Mouse (Mus musculus): ENCODE measurements around the gene Atxn7l1. TPM values are rescaled to one million over a fixed set of nuclear protein-coding genes. Genes with fewer than 3 reads are reported as not detected.

Atxn7l1 gene
- polyA plus RNA-seq, 1 experiment = 90.6 TPM

GRCm38 (mm10) chr12:33125594-33126227, 21.8 kb upstream of the Atxn7l1 start:
- Histone ChIP-seq H3K4me1 (ENCODE audit: control insufficient read depth, insufficient read depth, low read length) (peaks cover 21% of the 10 kb centered on the region), H3K4me3 (ENCODE audit: insufficient read depth, low read length) (no peak overlapping the region), H3K27ac (ENCODE audit: insufficient read depth, low read depth, low read length) (peak overlapping the region; percentile 55)
- TF ChIP-seq POLR2A (IDR thresholded peaks at IDR 0.05; ENCODE audit: borderline replicate concordance, low read depth, low read length) = no peak

GRCm38 (mm10) chr12:33126243-33126642, 21.2 kb upstream of the Atxn7l1 start:
- no peak overlapping the region for H3K4me3 ChIP-seq (ENCODE audit: insufficient read depth, low read length)
- TF ChIP-seq POLR2A (IDR thresholded peaks at IDR 0.05; ENCODE audit: borderline replicate concordance, low read depth, low read length) (no peak), CTCF (IDR thresholded peaks at IDR 0.05; ENCODE audit: low read depth, low read length) (no peak)

GRCm38 (mm10) chr12:33128121-33128520, 19.4 kb upstream of the Atxn7l1 start:
- TF ChIP-seq POLR2A (IDR thresholded peaks at IDR 0.05; ENCODE audit: borderline replicate concordance, low read depth, low read length) = no peak
- no peak for TF ChIP-seq CTCF (IDR thresholded peaks at IDR 0.05; ENCODE audit: low read depth, low read length)
- Histone ChIP-seq H3K4me1 (ENCODE audit: control insufficient read depth, insufficient read depth, low read length) (peaks cover 32% of the 10 kb centered on the region), H3K4me3 (ENCODE audit: insufficient read depth, low read length) (no peak overlapping the region), H3K27ac (ENCODE audit: insufficient read depth, low read depth, low read length) (no peak overlapping the region)

More at GRCm38 (mm10) chr12:33126243-33126642, 21.2 kb upstream of the Atxn7l1 start:
- Histone ChIP-seq H3K4me1 (ENCODE audit: control insufficient read depth, insufficient read depth, low read length) (peaks cover 21% of the 10 kb centered on the region), H3K27ac (ENCODE audit: insufficient read depth, low read depth, low read length) (peak overlapping the region; percentile 55; the same call in 1 of the 2 replicates)

GRCm38 (mm10) chr12:33128702-33129101, 18.8 kb upstream of the Atxn7l1 start:
- no peak overlapping the region for H3K27ac ChIP-seq (ENCODE audit: insufficient read depth, low read depth, low read length)
- H3K4me3 ChIP-seq (ENCODE audit: insufficient read depth, low read length) = no peak overlapping the region
- H3K4me1 ChIP-seq (ENCODE audit: control insufficient read depth, insufficient read depth, low read length) = peaks cover 32% of the 10 kb centered on the region
- TF ChIP-seq POLR2A (IDR thresholded peaks at IDR 0.05; ENCODE audit: borderline replicate concordance, low read depth, low read length) = no peak
- no peak for TF ChIP-seq CTCF (IDR thresholded peaks at IDR 0.05; ENCODE audit: low read depth, low read length)

- Histone ChIP-seq H3K4me1 (ENCODE audit: control insufficient read depth, insufficient read depth, low read length) (peaks cover 32% of the 10 kb centered on the region), H3K4me3 (ENCODE audit: insufficient read depth, low read length) (no peak overlapping the region), H3K27ac (ENCODE audit: insufficient read depth, low read depth, low read length) (no peak overlapping the region)
- no peak for TF ChIP-seq CTCF (IDR thresholded peaks at IDR 0.05; ENCODE audit: low read depth, low read length)
- TF ChIP-seq POLR2A (IDR thresholded peaks at IDR 0.05; ENCODE audit: borderline replicate concordance, low read depth, low read length) = no peak
These were observed 18.1 kb upstream of the Atxn7l1 start for GRCm38 (mm10) chr12:33129410-33129809.

- Histone ChIP-seq H3K27ac (ENCODE audit: insufficient read depth, low read depth, low read length) (no peak overlapping the region), H3K4me3 (ENCODE audit: insufficient read depth, low read length) (no peak overlapping the region), H3K4me1 (ENCODE audit: control insufficient read depth, insufficient read depth, low read length) (peaks cover 37% of the 10 kb centered on the region)
- TF ChIP-seq POLR2A (IDR thresholded peaks at IDR 0.05; ENCODE audit: borderline replicate concordance, low read depth, low read length) (no peak), CTCF (IDR thresholded peaks at IDR 0.05; ENCODE audit: low read depth, low read length) (no peak)
These were observed 17.1 kb upstream of the Atxn7l1 start for GRCm38 (mm10) chr12:33130401-33130800.

GRCm38 (mm10) chr12:33131796-33132195, 15.7 kb upstream of the Atxn7l1 start:
- H3K27ac ChIP-seq (ENCODE audit: insufficient read depth, low read depth, low read length) = no peak overlapping the region
- H3K4me3 ChIP-seq (ENCODE audit: insufficient read depth, low read length) = no peak overlapping the region
- H3K4me1 ChIP-seq (ENCODE audit: control insufficient read depth, insufficient read depth, low read length) = peaks cover 34% of the 10 kb centered on the region
- no peak for TF ChIP-seq CTCF (IDR thresholded peaks at IDR 0.05; ENCODE audit: low read depth, low read length)

- TF ChIP-seq CTCF (IDR thresholded peaks at IDR 0.05; ENCODE audit: low read depth, low read length) = no peak
- TF ChIP-seq POLR2A (IDR thresholded peaks at IDR 0.05; ENCODE audit: borderline replicate concordance, low read depth, low read length) = no peak
- Histone ChIP-seq H3K4me1 (ENCODE audit: control insufficient read depth, insufficient read depth, low read length) (peaks cover 21% of the 10 kb centered on the region), H3K4me3 (ENCODE audit: insufficient read depth, low read length) (no peak overlapping the region), H3K27ac (ENCODE audit: insufficient read depth, low read depth, low read length) (no peak overlapping the region)
These were observed 9.6 kb upstream of the Atxn7l1 start for GRCm38 (mm10) chr12:33137857-33138256.

GRCm38 (mm10) chr12:33139083-33139482, 8.4 kb upstream of the Atxn7l1 start:
- H3K27ac ChIP-seq (ENCODE audit: insufficient read depth, low read depth, low read length) = no peak overlapping the region
- no peak overlapping the region for H3K4me3 ChIP-seq (ENCODE audit: insufficient read depth, low read length)
- TF ChIP-seq CTCF (IDR thresholded peaks at IDR 0.05; ENCODE audit: low read depth, low read length) (no peak), POLR2A (IDR thresholded peaks at IDR 0.05; ENCODE audit: borderline replicate concordance, low read depth, low read length) (no peak)

GRCm38 (mm10) chr12:33144456-33144855, 3.0 kb upstream of the Atxn7l1 start:
- H3K4me1 ChIP-seq (ENCODE audit: control insufficient read depth, insufficient read depth, low read length) = peaks cover 17% of the 10 kb centered on the region
- no peak overlapping the region for H3K4me3 ChIP-seq (ENCODE audit: insufficient read depth, low read length)
- no peak overlapping the region for H3K27ac ChIP-seq (ENCODE audit: insufficient read depth, low read depth, low read length)
- TF ChIP-seq POLR2A (IDR thresholded peaks at IDR 0.05; ENCODE audit: borderline replicate concordance, low read depth, low read length) (no peak), CTCF (IDR thresholded peaks at IDR 0.05; ENCODE audit: low read depth, low read length) (no peak)

More at GRCm38 (mm10) chr12:33139083-33139482, 8.4 kb upstream of the Atxn7l1 start:
- peaks cover 21% of the 10 kb centered on the region for H3K4me1 ChIP-seq (ENCODE audit: control insufficient read depth, insufficient read depth, low read length)

All from bone marrow macrophage, adult 2 months (primary cell).